Mouse (Mus musculus): ENCODE data around the gene Ngfr. TPM values are rescaled to one million over a fixed set of nuclear protein-coding genes. Genes with fewer than 3 reads are reported as not detected.

The Ngfr gene
- polyA plus RNA-seq, 1 experiment from 2014 or later = 11.4 TPM

DNA sequence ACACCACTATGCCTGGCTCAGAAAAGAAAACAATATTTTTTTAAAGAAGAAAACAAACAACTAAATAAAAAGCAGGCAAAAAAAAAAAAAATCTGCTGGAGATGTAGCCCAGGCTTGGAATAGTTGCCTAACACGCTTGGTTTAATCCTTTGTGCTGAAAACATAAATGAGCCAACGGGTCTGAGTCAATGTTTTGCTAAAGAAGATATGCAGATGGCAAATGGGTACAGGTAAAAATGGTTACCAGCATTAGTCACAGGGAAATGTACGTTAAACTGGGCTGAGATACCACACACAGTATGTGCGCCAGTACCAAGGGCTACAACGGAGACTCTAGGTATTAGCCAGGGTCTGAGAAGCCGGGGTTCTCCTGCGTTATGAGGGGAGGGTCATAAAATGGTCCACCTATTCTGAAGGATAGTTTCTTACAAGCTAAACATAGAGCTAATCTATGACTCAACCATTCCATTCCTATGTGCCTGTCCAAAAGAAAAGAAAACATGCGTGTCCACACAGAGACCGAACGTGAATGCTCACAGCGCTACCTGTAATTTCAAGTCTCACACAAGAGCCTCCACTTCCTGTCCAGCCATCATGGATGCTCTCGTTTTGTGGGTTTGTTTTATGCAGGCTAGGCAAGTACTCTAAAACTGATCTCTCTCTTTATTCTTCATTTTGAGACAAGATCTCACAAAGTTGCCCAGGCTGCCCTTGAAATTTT lies 37.1 kb downstream of the Ngfr start:
- 80% methylated on average over 12 of the region's 12 CpGs for WGBS
- ATAC-seq (replicated peaks; ENCODE audit: low FRiP score) = no peak
- Histone ChIP-seq H3K9ac (ENCODE audit: low read depth, low read length) (no peak overlapping the region), H3K4me1 (replicated peaks; ENCODE audit: control insufficient read depth, insufficient read depth, low read length) (no peaks in the 10 kb centered on the region), H3K9me3 (ENCODE audit: control insufficient read depth, low read length) (no peaks in the 10 kb centered on the region), H3K27me3 (replicated peaks; ENCODE audit: control insufficient read depth, insufficient read depth, low read length) (no peaks in the 10 kb centered on the region), H3K4me2 (no peak overlapping the region), H3K4me3 (ENCODE audit: low read depth, low read length) (no peak overlapping the region), H3K36me3 (ENCODE audit: control insufficient read depth, insufficient read depth, low read length) (no peaks in the 10 kb centered on the region), H3K27ac (ENCODE audit: low read depth, low read length) (no peak overlapping the region)
- DNase-seq (ENCODE audit: low spot score) = no peak

DNA sequence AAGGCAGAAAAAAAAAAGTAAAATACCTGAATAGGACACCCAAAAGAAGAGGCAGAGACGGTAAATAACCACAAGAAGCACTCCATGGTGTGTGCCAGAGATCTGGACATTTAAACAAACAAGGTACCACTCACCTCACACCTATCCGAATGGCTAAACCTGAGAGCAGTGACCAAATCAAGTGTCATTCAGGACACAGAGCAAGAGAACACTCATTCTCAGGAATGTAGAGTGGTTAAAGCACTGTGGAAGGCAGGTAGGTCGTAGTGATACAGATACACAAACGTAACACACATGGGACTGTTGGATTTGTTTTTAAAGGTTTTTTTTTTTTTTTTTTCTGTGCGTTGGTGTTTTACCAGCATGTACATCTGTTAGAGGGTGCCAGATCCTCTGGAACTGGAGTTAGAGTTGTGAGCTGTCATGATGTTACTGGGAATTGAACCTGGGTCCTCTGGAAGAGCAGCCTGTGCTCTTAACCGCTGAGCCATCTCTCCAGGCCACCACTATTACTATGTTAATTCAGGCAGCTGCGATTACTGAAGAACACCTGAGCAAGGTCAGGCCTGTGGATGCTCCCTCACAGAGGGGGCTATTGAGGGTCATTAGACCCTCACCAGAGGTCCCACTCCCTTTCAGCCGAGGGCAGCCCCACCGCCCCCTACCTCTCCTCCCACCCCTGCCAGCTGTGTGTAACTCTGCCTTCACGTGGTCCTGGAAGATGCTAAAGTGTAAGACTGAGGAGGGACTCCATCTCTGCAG lies 41.3 kb downstream of the Ngfr start:
- WGBS = 70% methylated on average over 10 of the region's 10 CpGs
- Histone ChIP-seq H3K36me3 (ENCODE audit: control insufficient read depth, insufficient read depth, low read length) (no peaks in the 10 kb centered on the region), H3K4me1 (replicated peaks; ENCODE audit: control insufficient read depth, insufficient read depth, low read length) (no peaks in the 10 kb centered on the region), H3K27ac (ENCODE audit: low read depth, low read length) (no peak overlapping the region), H3K4me2 (no peak overlapping the region), H3K9ac (ENCODE audit: low read depth, low read length) (no peak overlapping the region), H3K4me3 (ENCODE audit: low read depth, low read length) (no peak overlapping the region), H3K27me3 (replicated peaks; ENCODE audit: control insufficient read depth, insufficient read depth, low read length) (no peaks in the 10 kb centered on the region), H3K9me3 (ENCODE audit: control insufficient read depth, low read length) (no peaks in the 10 kb centered on the region)
- ATAC-seq (replicated peaks; ENCODE audit: low FRiP score) (no peak), DNase-seq (ENCODE audit: low spot score) (no peak)

DNA sequence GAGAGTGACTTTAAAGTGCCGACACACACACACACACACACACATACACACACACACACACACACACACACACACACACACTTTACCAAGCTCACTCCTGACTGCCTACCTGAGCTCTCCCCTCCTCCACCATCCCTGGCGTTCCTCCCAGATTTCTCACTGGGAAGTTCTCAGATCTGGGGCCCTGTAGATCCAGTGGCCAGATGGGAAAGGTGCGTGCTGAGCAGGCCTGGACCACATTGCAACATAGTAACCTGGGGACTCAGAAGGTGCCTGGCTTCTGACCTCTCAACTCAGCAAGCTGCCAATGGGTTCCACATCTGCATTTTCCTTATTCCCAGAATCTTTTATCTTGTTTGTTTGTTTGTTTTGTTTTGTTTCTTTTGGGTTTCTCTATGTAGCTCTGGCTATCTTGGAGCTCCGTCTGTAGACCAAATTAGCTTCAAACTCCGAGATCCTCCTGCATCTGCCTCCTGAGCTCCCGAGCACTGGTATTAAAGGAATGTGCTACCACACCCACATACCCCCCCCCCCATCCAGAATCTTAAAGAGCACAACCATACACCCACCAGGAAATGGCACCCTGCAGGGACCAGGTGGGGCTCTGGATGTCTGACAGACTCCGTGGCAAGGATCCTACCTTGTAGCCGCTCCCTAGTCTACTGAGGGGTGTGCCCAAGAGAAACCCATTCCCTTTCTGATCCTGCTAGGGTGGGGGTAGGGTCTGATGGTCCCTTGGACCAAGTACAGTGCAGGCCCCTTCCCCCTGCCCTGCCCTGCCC lies 42.8 kb downstream of the Ngfr start:
- H3K36me3 ChIP-seq (ENCODE audit: control insufficient read depth, insufficient read depth, low read length) = no peaks in the 10 kb centered on the region
- no peak overlapping the region for H3K4me2 ChIP-seq
- 76% methylated on average over 8 of the region's 8 CpGs for WGBS
- ATAC-seq (replicated peaks; ENCODE audit: low FRiP score) = no peak
- no peak for DNase-seq (ENCODE audit: low spot score)
- H3K27ac ChIP-seq (ENCODE audit: low read depth, low read length) = no peak overlapping the region
- no peak overlapping the region for H3K9ac ChIP-seq (ENCODE audit: low read depth, low read length)
- H3K4me1 ChIP-seq (replicated peaks; ENCODE audit: control insufficient read depth, insufficient read depth, low read length) = peaks cover 4% of the 10 kb centered on the region; the same call in 1 of the 2 replicates
- no peak overlapping the region for H3K4me3 ChIP-seq (ENCODE audit: low read depth, low read length)
- H3K9me3 ChIP-seq (ENCODE audit: control insufficient read depth, low read length) = no peaks in the 10 kb centered on the region
- peaks cover 7% of the 10 kb centered on the region; the same call in 1 of the 2 replicates for H3K27me3 ChIP-seq (replicated peaks; ENCODE audit: control insufficient read depth, insufficient read depth, low read length)

DNA sequence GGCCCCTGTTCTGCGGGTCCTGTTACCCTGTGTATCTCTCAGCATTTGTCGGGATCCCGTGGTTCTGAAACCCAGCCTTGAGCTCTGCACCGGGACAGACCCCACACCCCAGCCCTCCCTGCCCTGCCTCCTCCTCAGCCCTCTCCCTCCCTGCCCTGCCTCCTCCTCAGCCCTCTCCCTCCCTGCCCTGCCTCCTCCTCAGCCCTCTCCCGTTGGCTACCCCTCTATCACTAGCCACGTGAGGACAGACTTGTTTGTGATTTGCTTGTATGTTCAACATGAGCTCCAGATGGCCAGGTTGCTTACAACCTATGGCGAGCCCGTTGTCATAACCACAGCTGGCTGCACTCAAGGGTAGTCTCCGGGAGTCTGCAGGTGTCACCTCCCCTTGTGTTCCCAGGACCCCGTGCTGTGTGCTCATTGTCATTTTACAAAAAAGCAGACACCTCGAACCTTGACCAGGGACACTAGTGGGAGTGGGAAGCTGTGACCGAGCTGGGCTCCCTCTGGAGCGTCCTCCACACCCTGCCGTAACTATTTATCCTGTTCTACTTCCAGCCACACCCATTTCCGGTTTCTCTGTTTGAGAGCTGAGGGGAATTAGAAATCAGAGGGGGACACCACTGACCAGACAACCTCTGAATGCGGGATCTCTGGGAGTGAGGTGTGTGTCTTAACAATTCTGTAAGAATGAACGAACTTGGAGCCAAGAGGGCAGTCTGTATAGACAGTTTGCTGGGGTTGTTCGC lies 46.7 kb downstream of the Ngfr start:
- DNase-seq (ENCODE audit: low spot score) = no peak
- H3K4me3 ChIP-seq (ENCODE audit: low read depth, low read length) = no peak overlapping the region
- H3K9me3 ChIP-seq (ENCODE audit: control insufficient read depth, low read length) = no peaks in the 10 kb centered on the region
- WGBS = 26% methylated on average over 18 of the region's 18 CpGs
- no peak overlapping the region for H3K27ac ChIP-seq (ENCODE audit: low read depth, low read length)
- peaks cover 9% of the 10 kb centered on the region; the same call in 1 of the 2 replicates for H3K27me3 ChIP-seq (replicated peaks; ENCODE audit: control insufficient read depth, insufficient read depth, low read length)
- ATAC-seq (replicated peaks; ENCODE audit: low FRiP score) = no peak
- H3K4me1 ChIP-seq (replicated peaks; ENCODE audit: control insufficient read depth, insufficient read depth, low read length) = peaks cover 4% of the 10 kb centered on the region; the same call in 1 of the 2 replicates
- H3K4me2 ChIP-seq = peak overlapping the region; percentile 1; the same call in 1 of the 2 replicates
- no peaks in the 10 kb centered on the region for H3K36me3 ChIP-seq (ENCODE audit: control insufficient read depth, insufficient read depth, low read length)
- no peak overlapping the region for H3K9ac ChIP-seq (ENCODE audit: low read depth, low read length)

DNA sequence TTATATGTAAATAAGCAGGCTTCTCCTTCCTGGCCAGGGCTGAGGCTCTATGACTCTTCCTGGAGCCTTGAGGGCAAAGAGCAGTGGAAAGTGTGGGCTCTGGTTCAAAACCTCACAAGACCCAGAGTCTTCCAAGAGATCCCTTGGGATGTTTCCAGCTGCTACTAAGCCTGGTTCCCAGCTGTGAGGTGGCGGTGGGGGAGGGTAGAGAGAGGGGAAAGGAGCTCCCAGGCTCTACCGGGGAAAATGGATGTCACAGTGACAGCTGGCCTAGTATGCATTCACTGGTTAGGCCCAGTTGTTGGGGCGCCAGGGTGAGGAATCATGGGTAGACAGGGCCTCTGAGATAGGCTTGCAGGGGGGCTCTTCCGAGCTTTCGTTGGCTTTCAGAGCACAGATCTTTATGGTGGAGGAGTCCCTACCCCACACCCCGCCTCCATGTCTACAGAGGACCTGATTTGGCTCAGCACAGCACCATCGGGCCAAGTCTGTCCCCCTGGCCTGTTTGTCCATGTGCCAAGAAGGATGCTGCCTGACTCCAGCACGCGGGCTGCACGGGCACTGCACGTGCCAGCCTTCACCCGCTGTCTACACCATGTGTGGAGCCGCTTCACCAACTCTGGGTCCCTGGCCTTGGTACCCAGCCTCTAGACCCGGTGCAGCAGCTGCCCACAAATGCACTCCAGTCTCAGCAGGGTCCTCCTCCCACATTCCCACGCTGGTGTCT lies 49.0 kb downstream of the Ngfr start:
- Histone ChIP-seq H3K4me2 (no peak overlapping the region), H3K36me3 (ENCODE audit: control insufficient read depth, insufficient read depth, low read length) (no peaks in the 10 kb centered on the region), H3K4me1 (replicated peaks; ENCODE audit: control insufficient read depth, insufficient read depth, low read length) (peaks cover 4% of the 10 kb centered on the region; the same call in 1 of the 2 replicates), H3K27me3 (replicated peaks; ENCODE audit: control insufficient read depth, insufficient read depth, low read length) (peaks cover 17% of the 10 kb centered on the region), H3K27ac (ENCODE audit: low read depth, low read length) (no peak overlapping the region), H3K9ac (ENCODE audit: low read depth, low read length) (no peak overlapping the region), H3K4me3 (ENCODE audit: low read depth, low read length) (no peak overlapping the region), H3K9me3 (ENCODE audit: control insufficient read depth, low read length) (no peaks in the 10 kb centered on the region)
- WGBS = 78% methylated on average over 15 of the region's 15 CpGs
- ATAC-seq (replicated peaks; ENCODE audit: low FRiP score) (no peak), DNase-seq (ENCODE audit: low spot score) (no peak)

DNA sequence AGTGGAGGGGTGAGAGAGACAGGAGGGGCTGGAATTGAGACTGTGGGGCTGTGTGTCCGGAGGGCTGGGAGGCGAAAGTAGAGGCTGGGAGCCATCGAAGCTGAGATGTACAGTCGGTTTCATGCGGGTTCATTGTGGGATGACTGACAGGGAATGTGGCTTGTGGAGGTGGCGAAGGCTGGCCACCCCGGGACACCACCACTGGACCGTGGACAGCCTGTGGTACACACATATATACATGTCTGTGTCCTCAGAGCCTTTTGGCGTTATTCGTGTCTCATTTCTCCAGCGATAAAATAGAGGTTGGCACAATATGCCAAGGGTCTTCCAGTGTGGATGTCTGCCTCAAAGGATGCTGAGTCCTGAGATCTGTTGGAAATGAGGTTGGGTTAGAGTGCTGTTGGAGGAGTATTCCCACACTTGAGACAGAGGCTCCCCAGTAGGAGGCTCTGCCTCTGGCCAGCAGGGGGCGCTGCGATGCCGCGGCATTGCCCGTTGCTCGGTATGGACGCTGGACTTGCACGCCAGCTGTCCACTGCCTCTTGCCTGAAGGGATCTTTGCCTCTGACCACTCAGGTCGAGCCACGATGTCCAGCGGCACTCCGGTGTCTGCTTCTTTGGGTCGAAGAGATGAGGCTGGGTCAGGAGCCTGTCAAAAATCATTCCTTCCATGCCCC lies 53.9 kb downstream of the Ngfr start:
- Histone ChIP-seq H3K4me2 (0 out of 2 replicates have a peak overlapping the region, but pooled peaks have one; percentile 36), H3K4me1 (replicated peaks; ENCODE audit: control insufficient read depth, insufficient read depth, low read length) (no peaks in the 10 kb centered on the region), H3K27me3 (replicated peaks; ENCODE audit: control insufficient read depth, insufficient read depth, low read length) (peaks cover 14% of the 10 kb centered on the region), H3K9ac (ENCODE audit: low read depth, low read length) (no peak overlapping the region), H3K36me3 (ENCODE audit: control insufficient read depth, insufficient read depth, low read length) (no peaks in the 10 kb centered on the region), H3K27ac (ENCODE audit: low read depth, low read length) (no peak overlapping the region), H3K9me3 (ENCODE audit: control insufficient read depth, low read length) (no peaks in the 10 kb centered on the region), H3K4me3 (ENCODE audit: low read depth, low read length) (no peak overlapping the region)
- ATAC-seq (replicated peaks; ENCODE audit: low FRiP score) (peak; percentile 57; the same call in 1 of the 2 replicates), DNase-seq (ENCODE audit: low spot score) (peak; percentile 86)
- 23% methylated on average over 24 of the region's 24 CpGs for WGBS

DNA sequence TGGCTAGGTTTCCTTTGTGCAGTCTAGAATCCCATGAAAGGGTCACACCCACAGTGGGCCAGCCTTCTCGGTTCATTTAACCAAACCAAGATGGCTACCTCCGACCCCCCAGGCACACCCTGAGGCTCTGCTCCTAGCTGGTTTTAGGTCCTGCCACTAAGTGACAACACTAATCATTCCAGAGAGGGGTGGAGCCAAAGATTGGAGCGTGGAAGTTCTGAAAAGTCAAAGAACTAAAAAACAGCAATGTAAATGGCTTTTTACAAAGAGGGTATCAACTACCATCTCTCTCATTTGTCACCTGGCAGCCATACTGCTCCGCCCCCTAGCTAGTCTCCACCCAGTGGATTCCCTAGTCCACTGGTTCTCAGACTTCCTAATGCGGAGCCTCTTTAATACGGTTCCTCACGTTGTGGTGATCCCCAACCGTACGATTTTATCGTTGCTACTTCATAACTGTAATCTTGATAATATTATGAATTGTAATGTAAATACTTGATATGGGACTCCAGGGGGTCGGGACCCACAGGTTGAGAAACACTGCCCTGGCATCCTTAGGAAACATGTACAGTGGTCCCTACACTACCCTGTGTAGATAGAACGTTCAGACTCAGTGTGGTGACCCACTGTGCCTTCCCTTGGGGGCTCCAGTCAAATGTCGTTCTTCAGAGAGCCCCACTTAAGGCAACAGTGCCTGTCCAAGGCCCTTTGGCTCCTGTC lies 55.0 kb downstream of the Ngfr start:
- DNase-seq (ENCODE audit: low spot score) (no peak), ATAC-seq (replicated peaks; ENCODE audit: low FRiP score) (no peak)
- no peak overlapping the region for H3K27ac ChIP-seq (ENCODE audit: low read depth, low read length)
- no peak overlapping the region for H3K9ac ChIP-seq (ENCODE audit: low read depth, low read length)
- no peaks in the 10 kb centered on the region for H3K4me1 ChIP-seq (replicated peaks; ENCODE audit: control insufficient read depth, insufficient read depth, low read length)
- no peaks in the 10 kb centered on the region for H3K9me3 ChIP-seq (ENCODE audit: control insufficient read depth, low read length)
- no peaks in the 10 kb centered on the region for H3K36me3 ChIP-seq (ENCODE audit: control insufficient read depth, insufficient read depth, low read length)
- peaks cover 14% of the 10 kb centered on the region for H3K27me3 ChIP-seq (replicated peaks; ENCODE audit: control insufficient read depth, insufficient read depth, low read length)
- no peak overlapping the region for H3K4me3 ChIP-seq (ENCODE audit: low read depth, low read length)
- no peak overlapping the region for H3K4me2 ChIP-seq
- WGBS = 66% methylated on average over 13 of the region's 13 CpGs

Data from liver, embryonic 11.5 days (tissue).